Mouse (Mus musculus): Measurements from ENCODE around the gene Gm8229. TPM values are rescaled to one million over a fixed set of nuclear protein-coding genes. Genes with fewer than 3 reads are reported as not detected.
"Not testable (repeated sequence)": the region's sequence is repeated elsewhere in the genome, so short reads cannot be mapped to it uniquely, and the experiment has no call there.

Gm8229 gene
- not detected for total RNA-seq (2021)
- long read RNA-seq, experiment 1, result 0 reads
- long read RNA-seq, experiment 2, result 0 reads

DNA sequence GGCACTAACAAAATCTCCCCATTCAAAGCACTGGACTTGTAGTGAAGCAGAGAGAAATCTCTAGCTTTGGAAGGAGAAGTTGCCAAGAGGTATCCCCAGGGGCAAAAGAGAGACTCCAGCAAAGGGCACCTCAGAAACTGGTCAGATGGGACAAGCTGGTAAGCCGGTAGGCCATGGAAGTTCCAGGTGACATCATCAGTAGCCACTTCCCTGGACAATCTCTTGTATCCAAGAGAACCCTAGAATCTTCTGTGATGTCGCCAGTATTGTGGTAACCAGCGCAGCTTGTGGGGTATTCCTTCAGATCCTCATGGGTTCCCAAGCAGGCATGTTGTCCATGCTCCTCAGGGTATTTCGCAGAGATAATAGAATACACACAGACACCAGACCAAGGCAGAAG lies at the start of gene Gm8229:
Gene Gm8229, plus strand, starts transcription at position 301 of the 400 bp plus-strand sequence.
- DNase-seq; intact Hi-C loops (cut with DNase I): not testable (repeated sequence)

DNA sequence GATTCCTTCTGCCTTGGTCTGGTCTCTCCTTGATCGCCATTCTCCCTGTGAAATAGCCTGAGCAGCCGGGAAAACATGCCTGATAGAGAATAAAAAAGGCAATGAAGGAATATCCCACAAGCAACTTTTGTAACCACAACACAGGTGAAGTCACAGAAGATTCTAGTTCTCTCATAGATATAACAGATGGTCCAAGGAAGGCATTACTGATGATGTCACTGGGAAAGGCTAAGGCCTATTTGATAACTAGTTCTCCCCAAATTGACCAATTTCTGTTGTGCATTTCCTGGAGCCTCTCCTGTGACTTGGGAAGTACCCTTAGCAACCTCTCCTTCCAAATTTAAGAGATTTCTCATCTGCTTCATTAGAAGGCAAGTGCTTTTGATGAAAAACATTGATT lies 26.7 kb upstream of the Gm8229 start, which contains the start of gene Gm5930:
Gene Gm5930, minus strand, starts transcription at position 101 of the 400 bp plus-strand sequence.
- intact Hi-C loops (cut with DNase I); DNase-seq: not testable (repeated sequence)

DNA sequence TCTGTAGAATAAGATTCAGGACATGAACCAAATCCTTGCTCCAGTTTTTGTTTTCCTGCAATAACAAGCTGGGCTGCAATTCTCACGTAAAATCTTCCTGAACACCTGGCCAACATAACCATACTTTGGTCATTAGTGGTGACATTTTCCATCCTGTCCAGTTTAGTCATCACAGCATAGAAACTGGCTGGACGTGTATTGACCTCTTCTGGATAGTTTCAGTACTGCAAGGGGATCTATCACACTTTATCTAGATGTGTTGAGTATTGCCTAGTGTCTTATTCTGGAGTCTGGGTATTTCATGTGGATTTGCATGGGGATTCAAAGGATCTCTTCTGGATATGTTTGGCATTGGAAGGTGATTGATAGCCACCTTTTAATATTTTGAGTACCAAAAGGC lies 3.7 kb upstream of the Gm8229 start:
- DNase-seq; intact Hi-C loops (cut with DNase I): not testable (repeated sequence)

DNA sequence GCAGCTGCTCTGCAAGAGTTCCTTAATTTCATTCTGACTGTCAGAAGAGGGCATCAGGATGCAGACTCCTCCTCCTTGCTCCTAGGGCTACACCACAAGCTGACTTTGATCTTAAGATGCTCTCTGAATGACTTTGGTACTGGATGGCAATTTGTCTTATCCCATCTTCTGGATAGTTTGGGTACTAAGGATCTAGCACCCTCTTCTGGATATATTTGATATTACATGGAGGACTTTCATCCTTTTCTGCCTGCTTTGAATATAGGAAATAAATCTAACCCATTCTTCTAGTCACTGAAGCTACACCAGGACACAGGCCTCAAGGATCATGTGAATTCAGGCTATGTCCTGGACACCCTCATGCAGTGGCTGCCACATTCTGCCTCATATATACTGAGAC lies 2.9 kb upstream of the Gm8229 start:
- intact Hi-C loops (cut with DNase I); DNase-seq: not testable (repeated sequence)

DNA sequence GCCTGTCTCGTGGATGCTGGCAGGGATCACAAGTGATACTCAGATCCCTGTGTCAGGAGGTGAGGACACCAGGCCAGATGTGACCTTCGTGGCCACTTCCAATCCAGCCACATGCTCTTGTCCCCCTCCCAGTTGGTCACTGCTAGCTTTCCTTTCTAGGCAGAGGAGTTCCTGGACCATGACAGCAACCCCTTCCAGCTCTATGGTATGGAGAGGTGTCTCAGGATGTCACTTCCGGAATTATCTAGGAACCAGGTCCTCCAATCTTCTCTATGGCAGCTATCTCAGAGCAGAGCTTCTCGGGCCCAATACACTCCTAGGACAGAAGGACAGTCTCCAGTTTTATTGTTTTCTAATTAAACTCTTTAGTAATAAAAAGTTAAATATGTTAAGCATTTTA lies 19.1 kb downstream of the Gm8229 start:
- intact Hi-C loops (cut with DNase I); DNase-seq: not testable (repeated sequence)

DNA sequence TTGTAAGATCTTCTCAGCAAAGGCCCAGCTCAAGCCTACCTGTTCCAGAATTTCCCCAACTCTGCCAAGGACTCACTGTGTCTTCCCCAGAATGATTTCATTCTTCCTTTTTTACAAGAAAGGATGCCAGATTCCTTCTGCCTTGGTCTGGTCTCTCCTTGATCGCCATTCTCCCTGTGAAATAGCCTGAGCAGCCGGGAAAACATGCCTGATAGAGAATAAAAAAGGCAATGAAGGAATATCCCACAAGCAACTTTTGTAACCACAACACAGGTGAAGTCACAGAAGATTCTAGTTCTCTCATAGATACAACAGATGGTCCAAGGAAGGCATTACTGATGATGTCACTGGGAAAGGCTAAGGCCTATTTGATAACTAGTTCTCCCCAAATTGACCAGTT lies 45.4 kb downstream of the Gm8229 start, which contains the start of gene Gm3371:
Gene Gm3371, minus strand, starts transcription at position 101 of the 400 bp plus-strand sequence.
- intact Hi-C loops (cut with DNase I); DNase-seq: not testable (repeated sequence)

Other genes starting within 250 kb of the Gm8229 start
- gene Gm3327, start 241.5 kb upstream of the Gm8229 start, total RNA-seq (2021), result not detected
- gene Gm8212, start 167.7 kb upstream of the Gm8229 start, total RNA-seq (2021), result not detected
- gene 4930503E14Rik, start 152.1 kb upstream of the Gm8229 start, total RNA-seq (2021), result not detected
- gene Gm8220, start 79.8 kb upstream of the Gm8229 start, total RNA-seq (2021), result not detected
- gene Gm5930, start 26.8 kb upstream of the Gm8229 start, total RNA-seq (2021), result not detected
- gene Gm3371, start 45.3 kb downstream of the Gm8229 start, total RNA-seq (2021), result not detected
- gene Gm8232, start 68.3 kb downstream of the Gm8229 start, total RNA-seq (2021), result not detected
- not detected for gene BC061237, start 127.1 kb downstream of the Gm8229 start, total RNA-seq (2021)
- not detected for gene Gm17093, start 152.9 kb downstream of the Gm8229 start, total RNA-seq (2021)
- not detected for gene Gm8247, start 217.8 kb downstream of the Gm8229 start, total RNA-seq (2021)